Mouse (Mus musculus) forebrain, embryonic 14.5 days (tissue): ENCODE data around the gene Cyth4. TPM values are rescaled to one million over a fixed set of nuclear protein-coding genes. Genes with fewer than 3 reads are reported as not detected.
A peak's percentile ranks its signal among the peaks of the same experiment; 100 is the strongest.

Source experiments
- ATAC-seq: fragments of 200-750 bp; cut with Nextera tagmentation; 2 replicates; pipeline ENCODE4 v1.8.0; 2017; ENCODE audit warnings: mild to moderate bottlenecking, moderate library complexity
- DNase-seq: peaks from one replicate; pipeline ENCODE4 v3.0.0-alpha.2; 2015; ENCODE audit warnings: low spot score
- H3K27ac ChIP-seq: fragments of 300-500 bp; sonication (generic); 2 replicates; pipeline ENCODE4 v1.5.1; 2014; ENCODE audit warnings: low read depth, mild to moderate bottlenecking, control low read depth, low read length, moderate library complexity
- H3K27me3 ChIP-seq: fragments of 300-500 bp; sonication (generic); replicated peaks from 2 replicates; pipeline ENCODE4 v1.6.1; 2014; ENCODE audit warnings: low read length, control low read depth, mixed read lengths; ENCODE audit not compliant: control insufficient read depth, insufficient read depth
- H3K36me3 ChIP-seq: fragments of 300-500 bp; sonication (generic); 2 replicates; pipeline ENCODE4 v1.6.1; 2014; ENCODE audit warnings: low read length, control low read depth; ENCODE audit not compliant: control insufficient read depth, insufficient read depth
- H3K4me1 ChIP-seq: fragments of 300-500 bp; sonication (generic); 2 replicates; pipeline ENCODE4 v1.6.1; 2014; ENCODE audit warnings: antibody characterized with exemption, low read length, control low read depth; ENCODE audit not compliant: control insufficient read depth, insufficient read depth
- H3K4me2 ChIP-seq: fragments of 300-500 bp; sonication (generic); 2 replicates; pipeline ENCODE4 v1.6.1; 2014; ENCODE audit warnings: mild to moderate bottlenecking, control low read depth, low read length
- H3K4me3 ChIP-seq: fragments of 300-500 bp; sonication (generic); 2 replicates; pipeline ENCODE4 v1.5.1; 2014; ENCODE audit warnings: low read depth, low read length, control low read depth
- H3K9ac ChIP-seq: fragments of 300-500 bp; sonication (generic); 2 replicates; pipeline ENCODE4 v1.6.1; 2014; ENCODE audit warnings: mild to moderate bottlenecking, low read length, control low read depth, moderate library complexity
- H3K9me3 ChIP-seq: fragments of 300-500 bp; sonication (generic); replicated peaks from 2 replicates; pipeline ENCODE4 v1.6.1; 2016; ENCODE audit warnings: low read length, control low read depth, mixed read lengths; ENCODE audit not compliant: control insufficient read depth
- WGBS: fragments of 180-500 bp; shearing (Covaris S2); extraction: QIAGEN DNeasy Blood & Tissue Kit; methylation state at CpG from one replicate; pipeline ENCODE4 v1.1.7; 2014; 5-methylcytosine and 5-hydroxymethylcytosine counted together
- polyA plus RNA-seq: library from polyadenylated mRNA; unstranded; fragments of >200 nt; fragmentation: Nextera tagmentation; extraction: Ambion mirVana; gene quantifications from 2 replicates; pipeline ENCODE4 v1.2.1, GENCODE M21; 2014

Gene Cyth4
- polyA plus RNA-seq, 1 experiment from 2014 or later = 2.4 TPM

DNA sequence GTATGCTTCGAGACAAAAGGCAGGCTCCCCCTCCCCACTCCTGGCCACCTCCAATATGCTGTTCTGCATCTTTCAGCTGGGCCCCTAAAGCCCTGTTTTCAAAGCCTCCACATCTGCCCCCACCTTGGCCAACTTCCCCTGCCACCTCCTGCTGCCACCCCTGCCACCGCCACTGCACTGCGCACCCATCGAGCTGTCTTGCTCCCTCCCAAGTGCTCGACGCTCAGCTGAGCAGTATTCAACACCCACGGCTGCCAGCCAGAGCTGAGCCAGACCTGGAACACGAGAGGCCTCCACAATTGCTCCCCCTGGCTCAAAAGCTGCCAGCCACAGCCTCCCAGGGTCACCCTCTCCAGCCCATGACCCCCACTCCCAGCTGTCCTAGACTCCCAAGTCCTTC lies 47.8 kb downstream of the Cyth4 start:
- ATAC-seq (peak; percentile 37; the same call in 1 of the 2 replicates), DNase-seq (no peak)
- 45% methylated on average over 8 of the region's 8 CpGs for WGBS
- Histone ChIP-seq H3K4me1 (peaks cover 7% of the 10 kb centered on the region; the same call in 1 of the 2 replicates), H3K36me3 (no peaks in the 10 kb centered on the region), H3K27me3 (no peaks in the 10 kb centered on the region), H3K4me3 (no peak overlapping the region), H3K4me2 (no peak overlapping the region), H3K9me3 (no peaks in the 10 kb centered on the region), H3K9ac (no peak overlapping the region), H3K27ac (no peak overlapping the region)

DNA sequence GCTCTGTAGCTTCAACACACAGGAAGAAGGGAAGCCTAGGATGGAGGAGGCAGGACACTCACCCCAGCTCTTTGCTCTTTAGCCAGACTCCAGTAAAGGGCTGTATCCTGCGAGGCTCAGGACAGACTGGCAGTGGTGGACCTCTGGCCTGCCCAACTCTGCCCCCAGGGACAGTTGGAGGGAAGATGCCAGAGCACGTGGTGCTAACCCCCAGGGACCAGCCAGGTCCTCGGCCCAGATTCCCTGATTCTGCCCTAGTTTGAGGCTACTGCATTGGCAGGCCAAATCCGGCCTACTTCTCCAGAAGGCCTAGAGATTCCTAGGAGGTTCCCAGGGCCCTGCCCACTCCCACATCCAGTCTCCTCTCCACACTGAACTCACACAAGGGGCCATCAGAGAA lies 50.9 kb downstream of the Cyth4 start:
- Histone ChIP-seq H3K9ac (no peak overlapping the region), H3K27me3 (no peaks in the 10 kb centered on the region), H3K4me2 (no peak overlapping the region), H3K36me3 (no peaks in the 10 kb centered on the region), H3K4me1 (peaks cover 7% of the 10 kb centered on the region; the same call in 1 of the 2 replicates), H3K27ac (no peak overlapping the region), H3K4me3 (no peak overlapping the region), H3K9me3 (no peaks in the 10 kb centered on the region)
- ATAC-seq (no peak), DNase-seq (no peak)
- WGBS = 86% methylated on average over 4 of the region's 4 CpGs

DNA sequence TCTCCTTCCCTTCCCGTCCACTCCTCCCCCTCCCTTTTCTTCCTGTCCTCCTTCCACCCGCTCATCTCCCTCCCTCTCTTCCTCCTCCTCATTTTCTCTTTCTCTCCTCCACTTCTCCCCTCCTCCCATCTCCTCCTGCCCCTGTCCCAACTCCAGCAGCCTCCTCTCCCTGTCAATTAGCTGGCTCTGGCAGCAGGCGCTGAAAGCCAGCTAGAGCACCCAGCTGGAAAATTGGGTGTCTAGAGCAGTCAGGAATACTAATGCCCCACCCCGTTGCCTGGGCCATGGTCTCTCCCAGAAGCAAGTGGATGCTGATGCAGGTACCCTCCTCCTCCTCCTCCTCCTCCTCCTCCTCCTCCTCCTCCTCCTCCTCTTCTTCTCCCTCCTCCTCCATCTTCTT lies 54.3 kb downstream of the Cyth4 start:
- ATAC-seq = peak; percentile 40; the same call in 1 of the 2 replicates
- Histone ChIP-seq H3K4me2 (no peak overlapping the region), H3K36me3 (no peaks in the 10 kb centered on the region), H3K27me3 (no peaks in the 10 kb centered on the region), H3K9me3 (no peaks in the 10 kb centered on the region), H3K4me1 (peaks cover 5% of the 10 kb centered on the region; the same call in 1 of the 2 replicates), H3K4me3 (no peak overlapping the region), H3K27ac (no peak overlapping the region), H3K9ac (no peak overlapping the region)
- WGBS = 14% methylated on average over 4 of the region's 4 CpGs
- DNase-seq = peak; percentile 73

DNA sequence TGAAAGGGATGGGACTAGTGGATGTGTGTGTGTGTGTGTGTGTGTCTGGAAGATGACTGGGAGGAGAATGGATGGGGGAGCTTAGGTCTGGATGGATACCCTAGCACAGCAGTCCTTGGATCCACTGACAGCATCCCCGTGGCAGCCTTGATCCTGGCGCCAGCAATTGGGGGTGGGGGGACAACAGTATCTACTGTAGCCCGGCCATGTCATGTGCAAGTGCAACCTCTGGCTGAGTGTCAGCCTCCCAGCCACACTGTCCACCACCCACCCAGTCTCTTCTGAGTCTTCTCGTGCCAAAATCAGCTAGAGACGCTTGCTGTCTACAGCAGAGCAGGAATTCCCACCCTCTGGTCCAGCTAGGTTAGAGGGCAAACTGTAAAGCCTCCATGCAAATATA lies 67.4 kb downstream of the Cyth4 start:
- 73% methylated on average over 5 of the region's 5 CpGs for WGBS
- no peaks in the 10 kb centered on the region for H3K36me3 ChIP-seq
- no peak overlapping the region for H3K4me2 ChIP-seq
- peaks cover 3% of the 10 kb centered on the region; the same call in 1 of the 2 replicates for H3K4me1 ChIP-seq
- no peak overlapping the region for H3K9ac ChIP-seq
- no peaks in the 10 kb centered on the region for H3K27me3 ChIP-seq
- ATAC-seq = no peak
- H3K4me3 ChIP-seq = no peak overlapping the region
- no peak for DNase-seq
- H3K27ac ChIP-seq = no peak overlapping the region
- no peaks in the 10 kb centered on the region for H3K9me3 ChIP-seq

DNA sequence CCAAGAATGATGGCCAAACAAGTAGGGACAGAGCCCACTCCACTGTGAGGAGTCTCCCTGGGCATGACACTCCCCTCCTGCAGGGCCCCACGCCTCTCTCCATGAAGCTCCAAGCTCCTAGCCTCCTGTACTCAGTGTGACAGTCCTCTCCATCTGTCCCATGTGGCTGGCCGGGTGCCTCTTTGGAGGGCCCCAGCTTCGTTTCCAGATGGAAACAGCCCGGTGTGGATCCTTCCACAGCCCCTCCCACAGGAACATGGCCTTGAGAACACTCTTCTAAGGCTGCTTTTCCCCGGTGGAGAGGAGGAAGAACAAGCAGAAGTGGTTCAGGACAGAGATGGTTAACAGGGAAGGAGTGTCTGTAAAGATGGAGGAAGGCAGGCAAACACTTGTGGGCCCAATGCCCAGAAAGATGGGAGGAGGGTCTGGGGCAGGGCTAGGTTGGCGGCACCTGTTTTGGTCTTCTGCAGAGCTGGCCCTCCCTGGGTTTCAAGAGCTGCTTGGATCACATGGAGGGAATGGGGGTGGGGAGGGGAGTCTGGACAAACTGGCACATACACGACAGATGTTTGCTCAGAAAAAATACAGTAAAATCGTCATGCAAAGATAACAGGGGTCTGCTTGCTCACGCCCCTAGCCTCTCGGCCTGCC lies 72.5 kb downstream of the Cyth4 start:
- H3K27me3 ChIP-seq = peaks cover 16% of the 10 kb centered on the region
- no peak overlapping the region for H3K4me2 ChIP-seq
- peak; percentile 34; the same call in 1 of the 2 replicates for ATAC-seq
- no peak overlapping the region for H3K9ac ChIP-seq
- H3K4me1 ChIP-seq = peaks cover 16% of the 10 kb centered on the region
- peak; percentile 45 for DNase-seq
- H3K27ac ChIP-seq = peak overlapping the region; percentile 27; the same call in 1 of the 2 replicates
- no peaks in the 10 kb centered on the region for H3K36me3 ChIP-seq
- no peaks in the 10 kb centered on the region for H3K9me3 ChIP-seq
- no peak overlapping the region for H3K4me3 ChIP-seq
- 61% methylated on average over 10 of the region's 10 CpGs for WGBS

DNA sequence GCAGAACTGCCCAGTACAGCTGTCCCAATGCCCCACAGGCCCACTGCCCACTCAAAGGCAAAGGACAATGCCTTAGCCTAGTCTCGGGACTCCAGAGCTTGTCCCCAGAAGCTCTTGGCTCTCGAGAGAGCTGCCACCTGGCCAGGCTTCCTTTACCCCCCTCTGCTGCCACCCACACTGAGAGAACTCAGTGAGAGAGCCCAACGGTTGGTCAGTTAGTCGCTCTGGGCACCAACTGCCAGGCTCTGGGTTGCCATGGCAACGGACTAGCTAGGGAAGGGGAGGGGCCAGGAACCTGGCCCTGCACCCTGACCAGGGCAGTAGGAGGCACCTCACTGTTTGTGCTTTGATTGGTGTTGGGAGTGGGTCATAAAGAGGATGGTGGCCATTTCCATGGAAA lies 73.5 kb downstream of the Cyth4 start:
- H3K36me3 ChIP-seq = no peaks in the 10 kb centered on the region
- H3K4me1 ChIP-seq = peaks cover 21% of the 10 kb centered on the region
- H3K9ac ChIP-seq = no peak overlapping the region
- H3K27me3 ChIP-seq = peaks cover 16% of the 10 kb centered on the region
- no peak overlapping the region; the same call in 1 of the 2 replicates for H3K27ac ChIP-seq
- ATAC-seq = peak; percentile 35; the same call in 1 of the 2 replicates
- no peak overlapping the region for H3K4me2 ChIP-seq
- H3K9me3 ChIP-seq = no peaks in the 10 kb centered on the region
- H3K4me3 ChIP-seq = no peak overlapping the region
- DNase-seq = peak; percentile 61
- WGBS = 29% methylated on average over 5 of the region's 5 CpGs

Other genes starting within 250 kb of the Cyth4 start
- gene Tex33, start 201.1 kb upstream of the Cyth4 start, polyA plus RNA-seq = not detected in 2 replicates
- gene Tst, start 191.1 kb upstream of the Cyth4 start, polyA plus RNA-seq = 27.0 and 27.4 TPM in 2 replicates
- gene Mpst, start 190.6 kb upstream of the Cyth4 start, polyA plus RNA-seq = 5.9 and 6.1 TPM in 2 replicates
- 110 and 113 TPM in 2 replicates for gene Kctd17, start 168.5 kb upstream of the Cyth4 start, polyA plus RNA-seq
- 0.20 and 0.47 TPM in 2 replicates for gene Tmprss6, start 128.4 kb upstream of the Cyth4 start, polyA plus RNA-seq
- 0.05 TPM in 1 of 2 replicates, not detected in the other for gene Il2rb, start 101.8 kb upstream of the Cyth4 start, polyA plus RNA-seq
- gene C1qtnf6, start 65.6 kb upstream of the Cyth4 start, polyA plus RNA-seq = 7.8 and 8.6 TPM in 2 replicates
- gene Sstr3, start 52.4 kb upstream of the Cyth4 start, polyA plus RNA-seq = 0.64 and 0.91 TPM in 2 replicates
- gene Rac2, start 24.3 kb upstream of the Cyth4 start, polyA plus RNA-seq = 3.5 and 5.9 TPM in 2 replicates
- gene Elfn2, start 121.7 kb downstream of the Cyth4 start, polyA plus RNA-seq = 3.7 and 5.3 TPM in 2 replicates
- 48.2 and 51.5 TPM in 2 replicates for gene Mfng, start 176.4 kb downstream of the Cyth4 start, polyA plus RNA-seq
- 1.1 and 1.4 TPM in 2 replicates for gene Card10, start 206.0 kb downstream of the Cyth4 start, polyA plus RNA-seq
- 5.1 and 8.0 TPM in 2 replicates for gene Cdc42ep1, start 245.6 kb downstream of the Cyth4 start, polyA plus RNA-seq